Mouse (Mus musculus) liver, embryonic 15.5 days (tissue): ENCODE measurements at regions not wholly inside any gene's neighbourhood (a gene's known extent, or its start where the extent isn't known, plus 50 kb on each side); places are given as distances from the start of the nearest gene placed in this dataset.

Experiments
- ATAC-seq: fragments of 200-750 bp; cut with Nextera tagmentation; 2 replicates; pipeline ENCODE4 v1.8.0; 2017; ENCODE audit warnings: moderate number of reproducible peaks, mild to moderate bottlenecking, moderate library complexity; ENCODE audit not compliant: insufficient read depth
- H3K27ac ChIP-seq: fragments of 300-500 bp; sonication (generic); replicated peaks from 2 replicates; pipeline ENCODE4 v1.5.1; 2015; ENCODE audit warnings: mild to moderate bottlenecking, inconsistent platforms
- H3K27me3 ChIP-seq: fragments of 300-500 bp; sonication (generic); 2 replicates; pipeline ENCODE4 v1.6.1; 2015; ENCODE audit warnings: mild to moderate bottlenecking, inconsistent platforms
- H3K36me3 ChIP-seq: fragments of 300-500 bp; sonication (generic); replicated peaks from 2 replicates; pipeline ENCODE4 v1.6.1; 2015; ENCODE audit warnings: moderate library complexity, mild to moderate bottlenecking, inconsistent platforms
- H3K4me1 ChIP-seq: fragments of 300-500 bp; sonication (generic); replicated peaks from 2 replicates; pipeline ENCODE4 v1.6.1; 2015; ENCODE audit warnings: inconsistent platforms
- H3K4me2 ChIP-seq: fragments of 300-500 bp; sonication (generic); 2 replicates; pipeline ENCODE4 v1.6.1; 2015; ENCODE audit warnings: moderate library complexity, mild to moderate bottlenecking, inconsistent platforms
- H3K4me3 ChIP-seq: fragments of 300-500 bp; sonication (generic); replicated peaks from 2 replicates; pipeline ENCODE4 v1.5.1; 2015; ENCODE audit warnings: mild to moderate bottlenecking, inconsistent platforms
- H3K9ac ChIP-seq: fragments of 300-500 bp; sonication (generic); 2 replicates; pipeline ENCODE4 v1.6.1; 2015; ENCODE audit warnings: moderate library complexity, mild to moderate bottlenecking, inconsistent platforms
- H3K9me3 ChIP-seq: fragments of 300-500 bp; sonication (generic); replicated peaks from 2 replicates; pipeline ENCODE4 v1.6.1; 2016; ENCODE audit warnings: inconsistent platforms
- WGBS: fragments of 180-500 bp; shearing (Covaris S2); methylation state at CpG from one replicate; pipeline ENCODE4 v1.1.7; 2015; ENCODE audit warnings: mixed read lengths; ENCODE audit not compliant: insufficient replicate concordance; 5-methylcytosine and 5-hydroxymethylcytosine counted together

DNA sequence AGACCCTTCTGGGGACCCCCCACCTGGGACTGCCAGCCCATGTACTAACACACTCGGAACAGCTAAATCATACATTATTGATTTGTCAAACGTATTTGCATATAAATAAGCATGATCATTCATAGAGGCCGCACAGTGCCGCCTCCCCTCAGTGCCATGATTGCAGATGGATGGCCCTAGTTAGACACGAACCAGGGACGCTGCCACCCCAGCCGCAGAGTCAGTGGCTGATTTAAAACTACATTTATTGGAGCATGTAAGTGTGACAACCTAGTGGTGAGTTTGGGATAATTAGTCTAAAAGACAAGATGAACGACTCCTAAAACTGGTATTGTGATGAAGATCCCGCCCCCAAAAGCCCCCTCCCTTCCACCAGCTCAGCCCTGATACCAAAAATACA, 138.3 kb upstream of the Top1 start:
- H3K4me1 ChIP-seq: no peaks in the 10 kb centered on the region
- H3K36me3 ChIP-seq: no peaks in the 10 kb centered on the region
- H3K9me3 ChIP-seq: no peaks in the 10 kb centered on the region
- no peak overlapping the region for H3K9ac ChIP-seq
- 55% methylated on average over 9 of the region's 9 CpGs for WGBS
- H3K4me2 ChIP-seq: no peak overlapping the region
- no peak overlapping the region for H3K27ac ChIP-seq
- H3K27me3 ChIP-seq: no peaks in the 10 kb centered on the region
- no peak overlapping the region for H3K4me3 ChIP-seq
- no peak for ATAC-seq

DNA sequence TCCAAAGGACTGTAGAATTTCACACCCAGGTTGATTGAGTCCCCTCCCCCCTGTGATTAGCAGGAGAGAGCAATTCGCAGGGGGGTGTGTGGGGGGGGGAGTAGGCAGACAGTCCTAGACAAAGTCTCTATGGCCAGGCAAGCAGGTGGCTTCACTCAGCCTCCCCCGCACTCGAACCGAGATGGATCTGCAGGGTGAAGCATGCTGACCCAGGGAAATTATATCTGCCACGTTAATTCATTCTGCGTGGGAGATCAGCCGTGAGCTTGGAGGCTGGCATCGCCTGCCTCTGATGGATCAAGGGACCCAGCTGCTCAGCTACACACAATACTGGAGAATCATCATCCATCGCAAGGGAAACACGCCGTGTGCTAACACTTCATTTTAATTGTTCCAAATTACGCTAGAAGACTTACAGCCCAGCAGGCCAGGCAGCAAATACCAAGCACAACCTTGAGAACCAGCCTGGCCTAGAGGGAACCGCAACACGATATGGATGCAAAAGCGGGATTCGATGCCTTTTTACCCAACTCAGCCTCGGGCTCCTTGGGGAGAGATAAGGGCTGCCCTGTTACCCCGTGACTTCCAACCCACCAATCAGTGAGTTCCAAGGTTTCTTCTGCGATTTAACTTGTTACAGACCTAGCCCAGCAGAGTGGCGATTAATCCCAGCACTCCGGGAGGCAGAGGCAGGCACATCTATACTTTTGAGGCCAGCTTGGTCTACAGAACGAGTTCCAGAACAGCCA, 137.7 kb upstream of the Top1 start:
- H3K27me3 ChIP-seq: no peaks in the 10 kb centered on the region
- H3K4me3 ChIP-seq: no peak overlapping the region
- H3K4me2 ChIP-seq: no peak overlapping the region
- WGBS: 58% methylated on average over 22 of the region's 22 CpGs
- H3K9ac ChIP-seq: no peak overlapping the region
- no peaks in the 10 kb centered on the region for H3K4me1 ChIP-seq
- H3K36me3 ChIP-seq: no peaks in the 10 kb centered on the region
- ATAC-seq: no peak
- H3K27ac ChIP-seq: no peak overlapping the region
- H3K9me3 ChIP-seq: no peaks in the 10 kb centered on the region

DNA sequence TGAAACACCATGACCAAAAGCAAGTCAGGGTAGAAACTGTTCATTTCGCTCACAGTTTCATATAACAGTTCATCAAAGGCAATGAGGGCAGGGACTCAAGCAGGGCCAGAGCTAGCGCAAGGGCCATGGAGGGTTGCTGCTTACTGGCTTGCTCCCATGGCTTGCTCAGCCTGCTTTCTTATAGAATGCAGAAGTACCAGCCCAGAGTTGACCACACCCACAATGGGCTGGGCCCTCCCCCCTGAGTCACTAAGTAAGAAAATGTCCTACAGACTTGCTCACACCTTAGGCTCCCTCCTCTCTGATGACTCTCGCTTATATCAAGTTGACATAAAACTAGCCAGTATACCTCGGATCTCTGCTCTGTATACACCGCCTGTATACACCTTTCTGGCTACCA, 135.5 kb upstream of the Top1 start:
- Histone ChIP-seq H3K4me1 (no peaks in the 10 kb centered on the region), H3K9me3 (no peaks in the 10 kb centered on the region), H3K27me3 (no peaks in the 10 kb centered on the region), H3K36me3 (no peaks in the 10 kb centered on the region), H3K27ac (no peak overlapping the region), H3K4me3 (no peak overlapping the region), H3K9ac (no peak overlapping the region), H3K4me2 (no peak overlapping the region)
- 68% methylated on average over 5 of the region's 5 CpGs for WGBS
- no peak for ATAC-seq

DNA sequence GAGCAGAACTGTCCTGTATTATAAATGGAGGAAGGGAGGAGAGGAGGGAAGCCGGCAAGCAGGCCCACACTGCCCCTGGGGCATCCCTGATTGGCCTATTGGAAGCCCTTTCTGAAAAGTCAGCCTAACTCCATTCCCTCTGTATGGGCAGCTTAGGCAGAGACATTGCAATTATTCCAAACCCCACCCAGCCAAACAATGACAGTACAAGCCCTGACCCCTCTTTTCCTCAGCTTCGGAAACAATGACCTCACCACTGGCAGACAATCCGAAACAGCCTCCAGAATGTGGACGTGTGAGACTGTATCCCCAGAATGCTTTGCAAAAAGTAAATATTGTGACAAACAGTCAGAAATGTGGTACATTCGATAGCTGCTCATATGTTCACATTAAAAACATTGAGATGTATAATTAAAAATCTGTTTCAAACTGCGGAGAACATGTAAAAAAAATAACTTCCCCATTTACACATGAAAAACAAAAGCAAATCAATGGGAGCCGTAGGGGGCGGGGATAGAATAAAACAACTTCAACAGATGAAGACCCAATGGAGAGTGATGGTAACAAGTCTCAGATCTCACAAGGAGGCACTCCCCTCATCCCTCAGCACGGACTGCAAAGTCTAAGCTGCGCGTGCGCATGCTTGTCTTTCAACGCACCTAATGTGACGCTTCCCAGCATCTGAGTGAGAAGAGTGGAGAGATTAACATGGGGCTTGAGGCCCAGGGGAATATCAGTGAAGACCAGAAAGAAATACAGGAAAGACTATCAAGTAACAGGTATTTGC, 134.9 kb upstream of the Top1 start:
- H3K27me3 ChIP-seq: no peaks in the 10 kb centered on the region
- no peak overlapping the region for H3K9ac ChIP-seq
- no peaks in the 10 kb centered on the region for H3K4me1 ChIP-seq
- H3K4me3 ChIP-seq: no peak overlapping the region
- no peaks in the 10 kb centered on the region for H3K9me3 ChIP-seq
- no peak for ATAC-seq
- no peak overlapping the region for H3K4me2 ChIP-seq
- H3K27ac ChIP-seq: no peak overlapping the region
- WGBS: 49% methylated on average over 14 of the region's 14 CpGs
- no peaks in the 10 kb centered on the region for H3K36me3 ChIP-seq

DNA sequence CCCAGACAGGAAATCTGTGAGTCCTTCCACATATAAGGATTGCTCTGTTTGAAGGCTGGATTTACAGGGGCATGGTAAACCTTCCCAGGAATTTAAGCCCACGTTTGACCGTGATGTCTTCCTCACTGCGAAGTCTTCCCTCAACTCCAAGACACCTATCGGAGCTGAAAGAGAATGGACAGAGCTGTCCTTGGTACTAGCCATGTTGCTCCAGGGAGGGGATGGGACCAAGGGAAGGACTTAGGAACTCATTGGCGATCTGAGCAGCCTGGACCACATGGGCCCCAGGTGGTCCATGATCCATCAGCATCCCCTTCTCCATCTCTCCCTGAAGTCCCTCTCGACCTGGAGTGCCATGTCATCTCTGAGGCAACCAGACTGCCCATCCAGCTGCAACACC, 130.1 kb upstream of the Top1 start:
- no peak overlapping the region for H3K4me3 ChIP-seq

DNA sequence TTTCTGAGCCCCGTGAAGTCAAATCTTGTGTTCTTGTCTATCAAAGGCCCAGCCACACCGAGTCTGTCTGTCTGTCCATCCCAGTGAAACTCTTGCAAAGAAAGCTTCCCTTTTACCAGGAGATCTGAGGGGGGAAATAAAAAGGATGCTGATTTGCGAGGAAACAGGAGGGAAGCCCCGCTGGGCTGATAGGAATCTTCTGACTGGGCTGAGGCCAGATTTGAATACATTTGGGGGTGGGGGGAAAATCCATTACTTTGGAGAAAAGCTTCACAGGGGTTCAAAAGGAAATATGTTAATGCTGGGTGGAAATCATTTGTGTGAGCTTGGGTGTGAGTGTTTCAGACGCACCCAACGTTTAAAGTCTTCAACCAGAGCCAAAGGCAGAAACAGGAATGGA, 129.2 kb upstream of the Top1 start:
- no peak overlapping the region for H3K27ac ChIP-seq
- no peak overlapping the region for H3K4me3 ChIP-seq
- no peak for ATAC-seq
- H3K27me3 ChIP-seq: no peaks in the 10 kb centered on the region
- 16% methylated on average over 6 of the region's 6 CpGs for WGBS
- H3K36me3 ChIP-seq: no peaks in the 10 kb centered on the region
- H3K4me2 ChIP-seq: no peak overlapping the region
- no peaks in the 10 kb centered on the region for H3K4me1 ChIP-seq
- no peak overlapping the region for H3K9ac ChIP-seq
- H3K9me3 ChIP-seq: no peaks in the 10 kb centered on the region

More for the DNA sequence above, 130.1 kb upstream of the Top1 start:
- H3K4me2 ChIP-seq: no peak overlapping the region
- H3K27me3 ChIP-seq: no peaks in the 10 kb centered on the region
- H3K27ac ChIP-seq: no peak overlapping the region
- H3K9ac ChIP-seq: no peak overlapping the region
- no peaks in the 10 kb centered on the region for H3K36me3 ChIP-seq
- ATAC-seq: no peak
- 43% methylated on average over 6 of the region's 6 CpGs for WGBS
- H3K9me3 ChIP-seq: no peaks in the 10 kb centered on the region
- H3K4me1 ChIP-seq: no peaks in the 10 kb centered on the region

DNA sequence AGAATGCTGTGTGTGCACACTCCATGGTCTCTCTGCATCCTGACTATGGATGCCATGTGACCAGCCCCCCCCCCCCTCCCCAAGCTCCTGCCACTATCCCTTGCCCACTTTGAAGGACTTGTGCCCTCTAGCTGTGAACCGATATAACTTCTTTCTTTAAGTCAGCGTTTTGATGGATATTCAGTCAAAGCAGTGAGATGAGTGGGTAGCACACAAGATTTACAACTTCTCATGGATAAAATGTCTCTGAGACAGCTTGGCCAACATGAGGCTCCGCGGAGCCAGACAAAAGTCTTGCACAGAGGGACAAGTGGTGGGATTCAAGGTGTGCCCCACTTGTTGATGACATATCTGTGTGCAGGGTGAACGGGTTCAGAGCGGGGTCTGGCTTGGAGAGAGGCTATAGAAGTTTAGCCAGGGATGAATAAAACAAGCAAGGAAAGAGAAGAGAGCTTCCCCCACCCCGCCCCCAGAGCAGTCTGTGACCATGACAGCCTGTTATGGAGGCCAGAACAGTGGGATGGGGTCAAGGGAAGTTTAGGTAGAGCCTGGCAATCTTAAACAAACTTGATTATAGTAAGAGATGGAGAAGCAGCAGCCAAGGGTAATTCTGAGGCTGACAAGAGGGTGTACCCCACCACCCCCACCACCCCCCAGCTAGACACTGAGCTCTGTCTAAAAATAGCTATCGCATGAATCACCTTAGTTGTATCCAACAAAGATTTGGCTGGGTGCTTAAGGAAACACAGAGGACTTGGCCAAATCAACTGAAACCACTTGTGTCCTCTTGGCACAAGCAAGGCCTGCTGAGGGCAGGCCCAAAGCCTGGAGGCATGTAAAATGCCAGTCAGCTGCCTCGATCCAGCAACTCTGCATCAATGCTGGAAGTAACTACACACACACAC, 120.1 kb upstream of the Top1 start:
- Histone ChIP-seq H3K4me2 (no peak overlapping the region), H3K9ac (no peak overlapping the region), H3K4me3 (no peak overlapping the region), H3K27ac (no peak overlapping the region), H3K36me3 (no peaks in the 10 kb centered on the region), H3K4me1 (no peaks in the 10 kb centered on the region), H3K9me3 (no peaks in the 10 kb centered on the region), H3K27me3 (no peaks in the 10 kb centered on the region)
- ATAC-seq: no peak
- WGBS: 67% methylated on average over 9 of the region's 9 CpGs

DNA sequence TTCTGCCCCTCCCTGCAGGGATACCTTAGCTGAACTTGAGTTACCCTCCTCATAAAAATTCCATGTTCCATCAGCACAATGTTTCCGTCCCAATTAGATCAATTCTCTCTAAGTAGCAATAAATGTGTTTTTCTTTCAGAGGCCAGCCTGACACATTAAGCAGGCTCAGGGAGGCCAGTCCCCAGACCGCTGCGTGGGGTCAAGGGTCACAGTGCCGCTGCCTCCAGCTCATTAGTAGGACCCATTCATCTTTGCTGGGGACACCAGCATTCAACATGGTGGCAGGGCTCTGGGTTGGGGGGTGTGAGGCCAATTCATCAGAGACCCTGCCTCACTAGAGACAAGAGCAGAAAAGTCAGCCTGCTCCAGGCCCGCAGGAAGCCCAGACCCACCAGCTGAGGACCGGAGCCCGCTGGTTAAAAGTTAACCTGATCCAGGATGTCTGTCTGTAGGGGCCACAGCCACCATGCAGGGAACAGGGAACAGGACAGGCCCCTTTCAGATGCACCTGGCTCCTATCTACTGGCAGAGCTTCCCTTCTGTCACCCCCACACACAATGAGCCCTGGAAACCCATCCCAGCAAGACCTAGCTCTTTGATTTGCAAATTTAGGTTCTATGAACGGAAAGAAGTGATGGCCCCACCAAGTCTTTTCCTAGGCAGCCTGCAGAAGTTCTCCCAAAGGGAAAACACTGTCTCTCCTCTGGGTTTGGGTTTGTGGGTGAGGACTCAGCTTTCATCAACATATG, 119.1 kb upstream of the Top1 start:
- ATAC-seq: no peak

DNA sequence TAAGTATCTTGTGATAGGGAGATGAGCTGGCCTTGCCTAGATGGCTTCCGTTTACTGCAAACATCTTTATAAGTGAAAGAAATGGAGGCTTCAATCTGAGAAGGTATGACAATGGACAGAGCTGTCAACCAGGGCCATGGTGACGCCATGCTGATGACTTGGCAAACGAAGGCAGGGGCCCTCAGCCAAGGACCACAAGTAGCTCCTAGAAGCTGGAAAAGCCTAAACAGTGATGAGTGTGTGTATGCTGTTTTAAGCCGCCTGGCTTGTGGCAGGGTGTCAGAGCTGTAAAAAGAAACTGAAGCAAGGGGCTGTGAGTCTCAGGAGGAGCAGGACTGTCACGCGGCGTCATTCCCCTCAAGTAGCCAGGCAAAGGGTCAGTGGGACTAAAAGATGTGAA, 116.4 kb upstream of the Top1 start:
- Histone ChIP-seq H3K27me3 (no peaks in the 10 kb centered on the region), H3K4me2 (no peak overlapping the region), H3K27ac (no peak overlapping the region), H3K36me3 (no peaks in the 10 kb centered on the region), H3K4me1 (no peaks in the 10 kb centered on the region), H3K4me3 (no peak overlapping the region), H3K9me3 (no peaks in the 10 kb centered on the region), H3K9ac (no peak overlapping the region)
- WGBS: 65% methylated on average over 7 of the region's 7 CpGs
- no peak for ATAC-seq

More for the DNA sequence above, 119.1 kb upstream of the Top1 start:
- no peak overlapping the region for H3K4me3 ChIP-seq
- no peak overlapping the region for H3K27ac ChIP-seq
- no peaks in the 10 kb centered on the region for H3K9me3 ChIP-seq
- no peaks in the 10 kb centered on the region for H3K36me3 ChIP-seq
- no peaks in the 10 kb centered on the region for H3K27me3 ChIP-seq
- H3K4me2 ChIP-seq: peak overlapping the region; percentile 33
- H3K9ac ChIP-seq: no peak overlapping the region
- no peaks in the 10 kb centered on the region for H3K4me1 ChIP-seq
- 63% methylated on average over 8 of the region's 8 CpGs for WGBS

DNA sequence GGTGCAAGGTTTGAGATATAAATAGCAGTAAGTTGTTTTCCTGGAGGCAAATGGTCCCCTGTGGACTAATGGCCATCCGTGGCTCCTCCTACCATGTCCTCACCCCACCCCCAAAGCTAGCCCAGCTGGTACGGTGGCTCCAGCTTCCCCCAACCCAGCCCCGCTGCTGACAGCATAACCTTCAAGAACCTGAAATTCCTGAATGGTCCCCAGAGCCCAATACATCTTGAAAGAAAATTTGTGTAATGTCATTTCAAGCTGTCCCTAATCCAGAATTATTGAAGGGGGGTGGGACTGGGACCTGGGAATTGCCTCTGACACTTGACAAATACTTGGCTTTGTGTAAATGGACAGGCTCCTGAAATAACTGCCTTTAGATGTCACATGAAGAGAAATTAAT, 115.3 kb upstream of the Top1 start:
- WGBS: 39% methylated on average over 3 of the region's 3 CpGs
- ATAC-seq: no peak
- no peak overlapping the region for H3K4me3 ChIP-seq
- no peak overlapping the region for H3K27ac ChIP-seq
- no peak overlapping the region for H3K9ac ChIP-seq
- no peaks in the 10 kb centered on the region for H3K4me1 ChIP-seq
- no peaks in the 10 kb centered on the region for H3K9me3 ChIP-seq
- H3K27me3 ChIP-seq: no peaks in the 10 kb centered on the region
- no peak overlapping the region for H3K4me2 ChIP-seq
- no peaks in the 10 kb centered on the region for H3K36me3 ChIP-seq
